Mouse (Mus musculus) WW6 (cell line): ENCODE data around the gene Helt.
"Not testable (repeated sequence)": the region's sequence is repeated elsewhere in the genome, so short reads cannot be mapped to it uniquely, and the experiment has no call there.

Experiments used
- DNase-seq: peaks from one replicate; pipeline ENCODE4 v3.0.0-alpha.2; 2013; ENCODE audit warnings: low read depth, low spot score

The Helt gene

GRCm38 (mm10) chr8:46296551-46296950 lies 2.1 kb upstream of the Helt start:
- DNase-seq = no peak

- no peak for DNase-seq
Observed at GRCm38 (mm10) chr8:46295951-46296350, 1.5 kb upstream of the Helt start.

DNA sequence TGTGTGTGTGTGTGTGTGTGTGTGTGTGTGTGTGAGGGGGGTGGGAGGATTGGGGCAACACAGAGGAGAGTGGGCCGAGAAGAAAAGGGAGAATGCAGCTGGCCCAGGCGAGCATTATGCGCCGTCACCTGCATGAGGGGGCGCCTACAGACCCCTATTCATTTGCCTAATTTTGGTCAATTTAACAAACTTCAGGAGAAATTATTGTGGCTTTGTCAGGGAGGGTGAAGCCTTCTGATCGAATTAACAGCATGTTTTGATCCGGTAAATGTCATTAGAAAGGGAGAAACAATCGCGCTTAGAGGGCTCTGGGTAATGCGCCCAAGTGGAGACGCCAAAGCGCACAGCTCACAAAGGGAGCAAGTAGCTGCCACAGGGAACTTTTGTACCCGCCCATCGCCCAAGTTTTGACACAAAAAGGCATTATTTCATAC lies 647 bp upstream of the Helt start:
- DNase-seq = no peak

- no peak for DNase-seq
Observed at GRCm38 (mm10) chr8:46293741-46294151, 725 bp downstream of the Helt start.

DNA sequence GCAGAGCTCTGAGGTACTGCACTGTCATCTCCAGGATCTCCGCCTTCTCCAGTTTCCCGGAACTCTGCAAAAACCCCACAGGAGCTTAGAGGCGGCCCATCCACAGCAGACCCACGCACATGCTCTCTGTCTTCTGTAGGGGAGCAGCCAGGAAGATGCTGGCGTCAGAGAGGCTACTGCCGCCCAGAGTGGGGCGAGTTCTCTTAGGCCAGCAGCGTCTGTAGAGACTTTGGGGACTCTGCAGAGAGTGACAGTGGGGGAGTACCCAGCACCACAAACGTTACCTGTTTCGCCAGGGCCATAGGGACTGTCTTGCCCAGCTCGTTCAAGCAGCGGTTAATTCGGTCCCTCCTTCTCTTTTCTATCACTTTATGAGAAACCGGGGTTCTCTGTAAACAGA lies 1.3 kb downstream of the Helt start:
- no peak for DNase-seq

- no peak for DNase-seq
Observed at GRCm38 (mm10) chr8:46291931-46292675, 2.4 kb downstream of the Helt start.

- DNase-seq = no peak
Observed at GRCm38 (mm10) chr8:46289274-46289673, 5.2 kb downstream of the Helt start.

DNA sequence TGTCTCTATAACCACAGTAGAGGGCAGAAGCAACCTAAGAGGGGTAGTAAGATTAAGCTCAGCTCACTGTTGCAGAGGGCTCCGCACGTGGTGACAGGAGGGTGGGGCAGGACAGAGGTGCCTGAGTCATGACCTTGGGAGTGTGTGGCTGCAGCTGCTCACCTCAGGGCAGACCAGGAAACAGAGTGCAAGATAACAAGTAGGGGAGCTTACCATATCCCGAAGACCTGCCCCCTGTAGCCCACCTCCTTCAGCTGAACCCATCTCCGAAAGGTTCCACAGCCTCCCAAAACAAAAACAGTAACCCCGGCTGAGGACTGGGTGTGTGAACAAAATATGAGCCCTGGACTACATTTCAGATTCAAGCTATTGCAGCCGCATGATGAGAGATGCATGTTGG lies 6.5 kb downstream of the Helt start:
- no peak for DNase-seq

GRCm38 (mm10) chr8:46285980-46286379 lies 8.5 kb downstream of the Helt start:
- no peak for DNase-seq

GRCm38 (mm10) chr8:46281536-46281935 lies 12.9 kb downstream of the Helt start:
- no peak for DNase-seq

DNA sequence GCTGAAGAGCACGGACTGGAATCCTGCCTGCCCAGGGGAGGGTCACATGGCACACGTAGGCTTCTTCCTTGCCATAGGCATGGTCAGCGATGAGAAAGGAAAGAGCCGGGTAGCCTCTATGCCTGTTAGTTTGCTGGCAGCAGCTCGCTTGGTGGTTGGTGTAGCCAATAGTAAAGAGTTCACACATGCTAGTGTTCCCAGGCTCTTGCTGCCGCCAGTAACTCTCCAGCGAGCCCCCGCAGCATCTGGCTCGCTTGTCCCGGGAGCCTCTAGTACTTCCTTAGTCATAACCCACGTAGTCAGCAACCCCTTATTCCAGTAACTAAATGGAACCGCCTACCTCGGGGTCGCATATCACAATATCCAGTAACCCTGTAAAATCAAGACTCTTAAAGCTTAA lies 17.5 kb downstream of the Helt start:
- DNase-seq = no peak

DNA sequence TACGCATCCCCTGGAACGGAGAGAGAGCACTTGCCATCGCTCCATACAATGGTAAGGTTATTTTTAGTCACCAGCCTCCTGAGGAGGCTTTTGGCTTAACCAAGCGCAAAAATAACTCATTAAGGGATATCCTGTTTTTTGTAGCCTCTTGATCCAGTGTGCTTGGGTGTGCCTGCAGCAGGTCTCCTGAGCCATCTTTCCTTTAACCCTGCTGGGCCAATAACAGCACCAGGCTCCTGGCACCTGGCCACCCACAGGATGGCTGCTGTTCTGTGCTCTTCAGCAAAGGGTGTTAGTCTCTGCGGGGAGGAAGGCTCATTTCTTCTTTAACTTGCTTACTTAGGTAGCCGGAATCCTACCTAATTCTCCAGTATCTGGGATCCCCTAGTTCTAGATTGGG lies 23.7 kb downstream of the Helt start:
- DNase-seq = no peak

GRCm38 (mm10) chr8:46270147-46270546 lies 24.3 kb downstream of the Helt start:
- no peak for DNase-seq

DNA sequence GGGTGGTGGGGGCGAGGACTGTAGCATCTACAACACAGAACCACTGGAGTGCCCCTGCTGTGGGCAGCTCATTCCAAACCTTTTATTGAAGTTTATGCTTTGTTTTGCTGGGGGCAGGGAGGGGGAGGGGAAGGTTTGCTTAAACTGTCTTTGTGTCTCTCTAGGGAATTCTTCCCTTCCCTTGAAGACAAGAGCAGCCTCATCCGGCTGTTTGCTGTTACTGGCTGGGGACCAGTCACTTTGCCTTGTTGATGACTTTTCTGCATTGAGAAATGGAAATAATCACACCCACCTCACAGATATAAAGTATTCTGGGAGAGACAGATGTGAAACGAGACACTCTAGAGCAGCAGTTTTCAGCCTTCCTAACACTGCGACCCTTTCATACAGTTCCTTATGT lies 27.7 kb downstream of the Helt start:
- no peak for DNase-seq

DNA sequence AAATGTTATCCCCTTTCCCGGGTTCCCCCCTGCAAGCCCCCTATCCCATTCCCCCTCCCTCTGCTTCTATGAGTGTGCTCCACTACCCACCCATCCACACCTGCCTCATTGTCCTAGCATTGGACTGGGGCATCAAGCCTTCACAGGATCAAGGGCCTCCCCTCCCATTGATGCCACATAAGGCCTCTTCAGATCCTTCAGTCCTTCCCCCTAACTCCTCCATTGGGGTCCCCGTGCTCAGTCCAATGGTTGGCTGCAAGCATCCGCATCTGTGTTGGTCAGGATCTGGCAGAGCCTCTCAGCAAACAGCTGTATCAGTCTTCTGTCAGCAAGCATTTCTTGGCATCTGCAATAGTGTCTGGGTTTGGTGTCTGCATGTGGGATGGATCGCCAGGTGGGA lies 30.3 kb downstream of the Helt start:
- not testable (repeated sequence) for DNase-seq

DNA sequence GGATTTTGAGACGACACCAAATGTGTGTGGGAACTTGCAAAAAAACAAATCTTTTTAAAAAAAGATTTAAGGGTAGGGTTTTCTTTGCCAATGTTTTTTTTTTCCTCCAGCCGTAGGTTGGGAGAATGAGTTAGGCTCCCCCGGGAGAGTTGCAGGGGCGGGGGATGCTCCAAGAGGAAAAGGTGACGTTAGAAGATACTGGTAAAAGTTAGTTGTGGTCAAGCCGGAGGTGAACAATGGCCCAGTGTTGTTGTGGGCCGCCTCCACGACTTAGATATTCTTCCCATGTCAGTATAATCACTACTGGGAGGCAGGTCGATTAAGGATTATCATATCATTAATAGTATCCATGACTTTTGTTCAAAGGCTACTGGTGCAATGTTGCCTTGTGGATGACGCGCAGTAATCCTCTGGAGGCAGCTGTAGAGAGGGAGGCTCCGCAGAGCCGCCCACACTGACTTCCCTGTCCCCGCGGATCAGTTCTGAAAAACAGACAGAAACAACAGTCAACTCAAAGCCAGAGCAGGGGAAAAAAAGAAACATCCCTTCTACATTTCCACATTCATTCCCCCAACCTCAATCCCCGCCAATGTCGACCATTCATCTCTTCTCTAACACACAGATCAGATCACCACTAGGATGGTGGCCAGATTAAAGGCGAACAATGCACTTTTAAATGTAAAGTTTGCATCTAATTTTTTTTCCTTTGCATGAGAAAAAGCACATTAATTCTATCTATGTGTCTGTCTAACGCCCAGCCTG lies 36.4 kb downstream of the Helt start:
- no peak for DNase-seq

DNA sequence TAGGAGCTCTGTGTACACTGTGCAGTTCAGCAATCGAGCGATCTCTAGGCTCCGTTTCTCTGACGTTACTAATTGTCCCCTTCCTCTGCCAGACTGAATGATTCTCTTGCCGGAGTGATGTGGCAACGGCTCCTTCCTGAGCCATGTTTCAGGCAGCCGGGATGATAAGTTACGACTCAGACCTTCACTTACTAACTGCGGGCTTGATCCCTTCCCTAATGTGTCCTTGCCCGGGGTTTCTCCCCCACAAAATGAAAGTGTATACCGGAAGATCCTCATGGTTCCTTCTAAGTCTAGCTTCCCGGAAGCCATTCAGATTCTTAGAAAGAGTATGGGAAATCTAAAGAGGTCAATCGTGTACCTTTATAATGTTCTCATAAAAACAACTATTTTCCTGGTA lies 42.0 kb downstream of the Helt start:
- no peak for DNase-seq

- DNase-seq = no peak
Observed at GRCm38 (mm10) chr8:46251561-46251960, 42.9 kb downstream of the Helt start.

- DNase-seq = no peak
Observed at GRCm38 (mm10) chr8:46246346-46246745, 48.1 kb downstream of the Helt start.

DNA sequence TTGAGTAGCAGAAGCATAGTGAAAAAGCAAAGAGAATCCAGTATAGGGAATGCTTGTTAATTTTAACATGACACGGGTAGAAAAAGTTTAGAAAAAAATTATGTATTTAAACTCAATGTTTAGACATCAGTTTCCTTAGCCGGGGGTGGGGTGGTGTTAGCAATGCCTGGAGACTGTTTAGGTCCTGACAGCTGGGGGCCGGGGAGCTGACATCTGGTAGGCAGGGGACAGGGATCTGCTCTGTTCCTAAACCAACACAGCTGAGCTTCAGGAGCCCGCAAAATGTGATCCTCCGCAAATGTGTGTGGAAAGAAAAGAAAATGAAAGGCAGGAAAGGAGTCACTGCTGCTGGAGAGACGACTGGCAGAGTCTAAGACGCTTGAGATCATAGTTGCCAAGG lies 51.5 kb downstream of the Helt start:
- no peak for DNase-seq
